Mouse (Mus musculus) ES-E14 (cell line): ENCODE results near the gene 5730455P16Rik. TPM values are rescaled to one million over a fixed set of nuclear protein-coding genes. Genes with fewer than 3 reads are reported as not detected.
"Not testable (repeated sequence)": the region's sequence is repeated elsewhere in the genome, so short reads cannot be mapped to it uniquely, and the experiment has no call there.

Experiments
- DNase-seq: peaks from one replicate; pipeline ENCODE4 v3.0.0-alpha.2; 2013; ENCODE audit warnings: low read depth, low spot score
- H3K27ac ChIP-seq: 2 replicates; pipeline ENCODE4 v1.5.1; 2012; ENCODE audit warnings: low read depth, mild to moderate bottlenecking, low read length, moderate library complexity, mixed read lengths; ENCODE audit not compliant: poor library complexity, insufficient read depth, severe bottlenecking
- H3K36me3 ChIP-seq: 2 replicates; pipeline ENCODE4 v1.6.1; 2012; ENCODE audit warnings: mild to moderate bottlenecking, low read length, moderate library complexity, mixed read lengths; ENCODE audit not compliant: control insufficient read depth, poor library complexity, insufficient read depth, severe bottlenecking
- H3K4me1 ChIP-seq, 2 experiments: fragments of 150-350 bp in 1 of 2; sonication (generic) in 1 of 2; 2 replicates each; pipeline ENCODE4 v1.6.1; 2012; ENCODE audit warnings: low read length in 2 of 2, mild to moderate bottlenecking in 1 of 2, mixed read lengths in 1 of 2; ENCODE audit not compliant: control insufficient read depth in 2 of 2, insufficient read depth in 2 of 2, poor library complexity in 1 of 2
- H3K4me3 ChIP-seq, 2 experiments: fragments of 150-350 bp in 1 of 2; sonication (generic) in 1 of 2; 2 replicates each; pipeline ENCODE4 v1.5.1; 2012; ENCODE audit warnings: low read length in 2 of 2, low read depth in 1 of 2, mild to moderate bottlenecking in 1 of 2, mixed read lengths in 1 of 2; ENCODE audit not compliant: insufficient read depth in 1 of 2, poor library complexity in 1 of 2, severe bottlenecking in 1 of 2
- H3K9ac ChIP-seq: 2 replicates; pipeline ENCODE4 v1.6.1; 2012; ENCODE audit warnings: low read depth, mild to moderate bottlenecking, low read length, mixed read lengths; ENCODE audit not compliant: poor library complexity, insufficient read depth, severe bottlenecking
- H3K9me3 ChIP-seq: fragments of 150-350 bp; sonication (generic); 2 replicates; pipeline ENCODE4 v1.6.1; 2012; ENCODE audit warnings: low read depth, mild to moderate bottlenecking, low read length; ENCODE audit not compliant: control insufficient read depth, insufficient read depth
- CHD2 ChIP-seq: IDR thresholded peaks from 2 replicates; pipeline ENCODE4 v1.6.1; 2014; ENCODE audit warnings: mild to moderate bottlenecking, low read depth, low read length, inconsistent platforms
- HCFC1 ChIP-seq: IDR thresholded peaks from 2 replicates; pipeline ENCODE4 v1.6.1; 2012; ENCODE audit warnings: low read length, inconsistent platforms, borderline replicate concordance; ENCODE audit not compliant: insufficient read depth
- MAFK ChIP-seq: IDR thresholded peaks from 2 replicates; pipeline ENCODE4 v1.6.1; 2014; ENCODE audit warnings: mild to moderate bottlenecking, low read depth, low read length, inconsistent platforms; ENCODE audit not compliant: insufficient read depth
- ZC3H11A ChIP-seq: IDR thresholded peaks from 2 replicates; pipeline ENCODE4 v1.6.1; 2012; ENCODE audit warnings: low read depth, mild to moderate bottlenecking, inconsistent platforms, low read length, borderline replicate concordance
- ZNF384 ChIP-seq: IDR thresholded peaks from 2 replicates; pipeline ENCODE4 v1.6.1; 2012; ENCODE audit warnings: low read depth, low read length, inconsistent platforms
- in situ Hi-C, 2 experiments: fragments of 600-800 bp; cut with MboI; formaldehyde crosslinking; loops; one replicate each; pipeline ENCODE4 v1.15.1; 2025; ENCODE audit warnings: low sequenced_read_pairs in 2 of 2, inconsistent platforms in 1 of 2; ENCODE audit not compliant: unreplicated experiment in 2 of 2
- total RNA-seq: library from RNA; depleted of rRNA; stranded (reverse); fragments of 300-350 nt; gene quantifications from 2 replicates; pipeline ENCODE4 v1.2.3, GENCODE M21; 2012; rRNA removed

The 5730455P16Rik gene
- 11.5 and 15.1 TPM in 2 replicates for total RNA-seq

DNA sequence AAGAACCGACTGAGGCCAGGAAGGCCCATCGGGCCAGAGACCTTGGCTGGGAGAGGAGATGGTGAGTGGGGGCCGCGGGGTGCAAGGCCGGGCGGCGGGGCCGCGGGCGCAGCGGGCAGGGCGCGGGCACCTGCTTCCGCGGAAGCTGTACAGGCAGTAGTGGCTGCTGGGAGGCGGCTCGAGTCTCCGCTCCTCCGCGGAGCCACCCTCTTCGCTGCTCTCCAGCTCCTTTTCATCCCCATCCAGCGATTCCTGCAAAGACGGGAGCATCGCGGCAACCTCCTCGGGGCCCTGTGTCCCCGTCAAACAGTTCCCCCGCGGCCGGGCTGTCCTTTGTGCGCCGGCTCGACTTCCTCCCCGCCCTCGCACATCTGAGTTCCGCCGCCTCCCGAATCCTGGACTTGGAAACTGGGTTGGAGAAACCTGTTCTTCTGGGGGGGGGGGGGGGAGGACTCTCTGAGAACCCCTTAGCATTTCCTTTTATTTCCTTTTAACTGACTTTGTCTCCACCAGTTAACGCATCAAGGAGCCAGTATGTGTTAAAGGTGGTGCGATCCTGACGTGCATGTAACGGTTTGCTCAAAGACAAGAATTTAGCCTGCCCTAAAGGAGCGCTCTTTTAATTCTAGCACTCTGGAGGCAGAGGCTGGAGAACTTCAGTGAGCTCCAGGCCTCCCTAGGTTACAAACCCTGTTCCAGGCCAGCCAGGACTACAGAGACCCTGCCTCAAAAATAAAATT lies at the start of gene 5730455P16Rik:
TSS of gene 5730455P16Rik (minus strand) at position 323 of the 740 bp plus-strand sequence.
- no peaks in the 10 kb centered on the region for H3K36me3 ChIP-seq
- in situ Hi-C loops = no loop called here
- TF ChIP-seq CHD2 (peak; percentile 39; the same call in 1 of the 2 replicates), ZC3H11A (no peak), HCFC1 (peak; percentile 84), MAFK (no peak), ZNF384 (0 out of 2 replicates have a peak, but pooled peaks have one; percentile 23)
- peak; percentile 77 for DNase-seq
- no peaks in the 10 kb centered on the region for H3K9me3 ChIP-seq
- H3K4me3 ChIP-seq = peak within 1 kb of the TSS; percentile 84 to 98
- no peak within 1 kb of the TSS; the same call in 1 of the 2 replicates for H3K27ac ChIP-seq
- peak within 1 kb of the TSS; percentile 95 for H3K9ac ChIP-seq
- H3K4me1 ChIP-seq = peaks cover 0 to 2% of the 10 kb centered on the region in 2 experiments; a peak in 1 of 4 replicates

DNA sequence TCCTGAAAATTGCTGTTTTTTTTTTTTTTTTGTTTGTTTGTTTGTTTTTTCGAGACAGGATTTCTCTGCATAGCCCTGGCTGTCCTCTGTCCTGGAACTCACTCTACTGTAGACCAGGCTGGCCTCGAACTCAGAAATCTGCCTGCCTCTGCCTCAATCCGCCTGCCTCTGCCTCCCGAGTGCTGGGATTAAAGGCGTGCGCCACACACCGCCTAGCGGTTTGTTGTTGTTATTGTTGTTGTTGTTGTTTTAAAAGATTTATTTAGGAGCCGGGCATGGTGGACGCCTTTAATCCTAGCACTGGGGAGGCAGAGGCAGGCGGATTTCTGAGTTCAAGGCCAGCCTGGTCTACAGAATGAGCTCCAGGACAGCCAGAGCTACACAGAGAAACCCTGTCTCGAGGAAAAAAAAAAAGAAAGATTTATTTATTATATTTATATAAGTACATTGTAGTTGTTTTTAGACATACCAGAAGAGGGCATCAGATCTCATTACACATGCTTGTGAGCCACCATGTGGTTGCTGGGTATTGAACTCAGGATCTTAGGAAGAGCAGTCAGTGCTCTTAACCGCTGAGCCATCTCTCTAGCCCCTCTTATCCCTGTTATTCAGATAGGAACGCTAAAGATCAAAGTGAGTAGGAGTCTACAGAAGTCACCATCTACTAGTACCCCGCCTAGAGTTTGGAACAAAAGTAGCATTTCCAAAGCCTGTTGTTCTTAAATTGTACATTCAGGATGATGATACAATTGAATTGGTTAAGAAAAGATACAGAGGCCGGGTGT lies 48.4 kb upstream of the 5730455P16Rik start:
- DNase-seq, H3K27ac ChIP-seq, H3K9me3 ChIP-seq, in situ Hi-C loops, H3K4me3 ChIP-seq, H3K9ac ChIP-seq, H3K4me1 ChIP-seq, H3K36me3 ChIP-seq: not testable (repeated sequence)

DNA sequence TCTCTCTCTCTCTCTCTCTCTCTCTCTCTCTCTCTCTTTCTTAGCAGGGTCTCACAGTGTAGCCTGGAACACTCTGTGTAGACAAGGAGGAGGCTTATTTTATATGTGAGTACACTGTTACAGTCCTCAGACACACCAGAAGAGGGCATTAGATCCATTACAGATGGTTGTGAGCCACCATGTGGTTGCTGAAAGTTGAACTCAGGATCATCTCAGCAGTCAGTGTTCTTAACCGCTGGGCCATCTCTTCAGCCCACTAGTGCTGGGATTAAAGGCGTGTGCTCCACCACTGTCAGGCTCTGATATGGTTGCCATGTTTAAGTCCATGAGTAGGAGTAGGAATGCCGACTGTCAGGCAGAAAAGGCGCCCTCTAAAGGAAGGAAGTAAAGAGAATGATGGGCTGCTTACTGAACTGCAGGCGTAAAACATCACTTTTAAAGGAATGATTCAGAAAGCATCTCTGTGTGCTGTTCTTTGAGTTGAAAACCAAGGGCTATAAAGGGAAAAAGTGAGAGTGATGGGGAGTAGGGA lies 47.5 kb upstream of the 5730455P16Rik start:
- Histone ChIP-seq H3K36me3 (no peaks in the 10 kb centered on the region), H3K27ac (no peak overlapping the region), H3K9me3 (no peaks in the 10 kb centered on the region), H3K4me3 (no peak overlapping the region), H3K4me1 (peaks cover 0 to 8% of the 10 kb centered on the region in 2 experiments; a peak in 2 of 4 replicates), H3K9ac (no peak overlapping the region)
- in situ Hi-C loops = no loop called here
- TF ChIP-seq HCFC1 (no peak), CHD2 (no peak), ZC3H11A (no peak), MAFK (no peak), ZNF384 (no peak)
- DNase-seq = no peak

DNA sequence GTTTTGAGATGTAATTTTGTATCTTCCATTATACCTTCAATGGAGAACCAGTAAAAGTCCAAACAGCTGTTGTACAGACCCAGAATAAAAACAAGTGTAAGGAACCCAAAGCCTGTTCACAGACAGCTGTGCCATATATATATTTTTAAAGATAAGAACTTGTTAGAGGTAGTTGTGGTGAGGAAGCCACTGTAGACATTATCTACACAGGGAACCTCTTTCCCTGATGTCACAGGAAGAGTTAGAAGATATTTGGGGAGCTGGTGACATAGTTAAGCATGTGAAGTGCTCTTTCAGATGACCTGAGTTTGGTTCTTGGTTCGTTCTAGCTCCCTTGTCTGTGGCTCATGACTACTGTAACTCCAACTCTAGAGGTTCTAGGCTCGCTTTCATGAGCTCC lies 46.9 kb upstream of the 5730455P16Rik start:
- H3K27ac ChIP-seq = no peak overlapping the region
- no peaks in the 10 kb centered on the region for H3K36me3 ChIP-seq
- no peak for DNase-seq
- H3K4me1 ChIP-seq = peaks cover 0 to 3% of the 10 kb centered on the region in 2 experiments; a peak in 2 of 4 replicates
- in situ Hi-C loops = no loop called here
- H3K9ac ChIP-seq = no peak overlapping the region
- no peaks in the 10 kb centered on the region for H3K9me3 ChIP-seq
- no peak overlapping the region for H3K4me3 ChIP-seq
- TF ChIP-seq ZC3H11A = no peak
- no peak for TF ChIP-seq HCFC1
- TF ChIP-seq ZNF384 = no peak
- TF ChIP-seq MAFK = no peak
- no peak for TF ChIP-seq CHD2
